Mouse (Mus musculus): Measurements from ENCODE around the gene Meis2. TPM values are rescaled to one million over a fixed set of nuclear protein-coding genes. Genes with fewer than 3 reads are reported as not detected.

Gene Meis2
- polyA plus RNA-seq, 1 experiment from 2014 or later: 22.6 TPM

- H3K27ac ChIP-seq (ENCODE audit: low read length): peak overlapping the region; percentile 80
- H3K9ac ChIP-seq (ENCODE audit: low read length): peak overlapping the region; percentile 15; the same call in 1 of the 2 replicates
- H3K4me1 ChIP-seq (ENCODE audit: control insufficient read depth, insufficient read depth, low read length): peaks cover 30% of the 10 kb centered on the region
- H3K4me3 ChIP-seq (ENCODE audit: low read length): no peak overlapping the region
- peaks cover 6% of the 10 kb centered on the region for H3K36me3 ChIP-seq (ENCODE audit: control insufficient read depth, insufficient read depth)
- no peak for ATAC-seq (replicated peaks; ENCODE audit: extremely low read depth, insufficient read depth, low FRiP score)
- H3K9me3 ChIP-seq (replicated peaks; ENCODE audit: control insufficient read depth, low read length): no peaks in the 10 kb centered on the region
- no peaks in the 10 kb centered on the region for H3K27me3 ChIP-seq (ENCODE audit: control insufficient read depth, insufficient read depth, low read length)
- H3K4me2 ChIP-seq (ENCODE audit: low read depth, low read length): peak overlapping the region; percentile 0; the same call in 1 of the 2 replicates
- 34% methylated on average over 8 of the region's 8 CpGs for WGBS
These were observed 18.3 kb downstream of the Meis2 start for GRCm38 (mm10) chr2:116047365-116047764.

GRCm38 (mm10) chr2:116045048-116045447, 20.6 kb downstream of the Meis2 start:
- Histone ChIP-seq H3K9ac (ENCODE audit: low read length) (no peak overlapping the region), H3K27ac (ENCODE audit: low read length) (peak overlapping the region; percentile 31; the same call in 1 of the 2 replicates), H3K4me2 (ENCODE audit: low read depth, low read length) (no peak overlapping the region), H3K4me1 (ENCODE audit: control insufficient read depth, insufficient read depth, low read length) (peaks cover 19% of the 10 kb centered on the region), H3K36me3 (ENCODE audit: control insufficient read depth, insufficient read depth) (peaks cover 6% of the 10 kb centered on the region), H3K4me3 (ENCODE audit: low read length) (no peak overlapping the region), H3K27me3 (ENCODE audit: control insufficient read depth, insufficient read depth, low read length) (no peaks in the 10 kb centered on the region), H3K9me3 (replicated peaks; ENCODE audit: control insufficient read depth, low read length) (no peaks in the 10 kb centered on the region)
- WGBS: 52% methylated on average over 7 of the region's 7 CpGs
- ATAC-seq (replicated peaks; ENCODE audit: extremely low read depth, insufficient read depth, low FRiP score): no peak

GRCm38 (mm10) chr2:116042934-116043698, 22.5 kb downstream of the Meis2 start:
- no peak overlapping the region for H3K4me3 ChIP-seq (ENCODE audit: low read length)
- no peaks in the 10 kb centered on the region for H3K27me3 ChIP-seq (ENCODE audit: control insufficient read depth, insufficient read depth, low read length)
- no peak overlapping the region for H3K4me2 ChIP-seq (ENCODE audit: low read depth, low read length)
- 83% methylated on average over 12 of the region's 12 CpGs for WGBS
- peaks cover 4% of the 10 kb centered on the region for H3K36me3 ChIP-seq (ENCODE audit: control insufficient read depth, insufficient read depth)
- peaks cover 17% of the 10 kb centered on the region for H3K4me1 ChIP-seq (ENCODE audit: control insufficient read depth, insufficient read depth, low read length)
- H3K27ac ChIP-seq (ENCODE audit: low read length): no peak overlapping the region
- no peak overlapping the region for H3K9ac ChIP-seq (ENCODE audit: low read length)
- H3K9me3 ChIP-seq (replicated peaks; ENCODE audit: control insufficient read depth, low read length): no peaks in the 10 kb centered on the region
- no peak for ATAC-seq (replicated peaks; ENCODE audit: extremely low read depth, insufficient read depth, low FRiP score)

GRCm38 (mm10) chr2:116042447-116042846, 23.2 kb downstream of the Meis2 start:
- Histone ChIP-seq H3K36me3 (ENCODE audit: control insufficient read depth, insufficient read depth) (peaks cover 4% of the 10 kb centered on the region), H3K9me3 (replicated peaks; ENCODE audit: control insufficient read depth, low read length) (no peaks in the 10 kb centered on the region), H3K4me3 (ENCODE audit: low read length) (no peak overlapping the region), H3K9ac (ENCODE audit: low read length) (no peak overlapping the region), H3K27ac (ENCODE audit: low read length) (no peak overlapping the region), H3K4me2 (ENCODE audit: low read depth, low read length) (no peak overlapping the region), H3K27me3 (ENCODE audit: control insufficient read depth, insufficient read depth, low read length) (no peaks in the 10 kb centered on the region), H3K4me1 (ENCODE audit: control insufficient read depth, insufficient read depth, low read length) (peaks cover 12% of the 10 kb centered on the region)
- ATAC-seq (replicated peaks; ENCODE audit: extremely low read depth, insufficient read depth, low FRiP score): no peak
- WGBS: 64% methylated on average over 9 of the region's 9 CpGs

GRCm38 (mm10) chr2:116041683-116042262, 23.9 kb downstream of the Meis2 start:
- Histone ChIP-seq H3K4me3 (ENCODE audit: low read length) (no peak overlapping the region), H3K4me1 (ENCODE audit: control insufficient read depth, insufficient read depth, low read length) (peaks cover 6% of the 10 kb centered on the region), H3K9me3 (replicated peaks; ENCODE audit: control insufficient read depth, low read length) (no peaks in the 10 kb centered on the region), H3K27me3 (ENCODE audit: control insufficient read depth, insufficient read depth, low read length) (no peaks in the 10 kb centered on the region), H3K36me3 (ENCODE audit: control insufficient read depth, insufficient read depth) (peaks cover 5% of the 10 kb centered on the region), H3K27ac (ENCODE audit: low read length) (no peak overlapping the region), H3K4me2 (ENCODE audit: low read depth, low read length) (no peak overlapping the region), H3K9ac (ENCODE audit: low read length) (no peak overlapping the region)
- no peak for ATAC-seq (replicated peaks; ENCODE audit: extremely low read depth, insufficient read depth, low FRiP score)
- WGBS: 53% methylated on average over 9 of the region's 9 CpGs

- WGBS: 95% methylated on average over 5 of the region's 5 CpGs
- Histone ChIP-seq H3K9ac (ENCODE audit: low read length) (no peak overlapping the region), H3K4me2 (ENCODE audit: low read depth, low read length) (no peak overlapping the region), H3K36me3 (ENCODE audit: control insufficient read depth, insufficient read depth) (0 out of 2 replicates have a peak, but pooled peaks cover 2% of the 10 kb centered on the region), H3K27ac (ENCODE audit: low read length) (no peak overlapping the region), H3K4me1 (ENCODE audit: control insufficient read depth, insufficient read depth, low read length) (no peaks in the 10 kb centered on the region), H3K4me3 (ENCODE audit: low read length) (no peak overlapping the region), H3K27me3 (ENCODE audit: control insufficient read depth, insufficient read depth, low read length) (no peaks in the 10 kb centered on the region), H3K9me3 (replicated peaks; ENCODE audit: control insufficient read depth, low read length) (no peaks in the 10 kb centered on the region)
- no peak for ATAC-seq (replicated peaks; ENCODE audit: extremely low read depth, insufficient read depth, low FRiP score)
These were observed 30.3 kb downstream of the Meis2 start for GRCm38 (mm10) chr2:116035345-116035744.

- 52% methylated on average over 3 of the region's 3 CpGs for WGBS
- Histone ChIP-seq H3K4me3 (ENCODE audit: low read length) (no peak overlapping the region), H3K9me3 (replicated peaks; ENCODE audit: control insufficient read depth, low read length) (no peaks in the 10 kb centered on the region), H3K4me2 (ENCODE audit: low read depth, low read length) (no peak overlapping the region), H3K36me3 (ENCODE audit: control insufficient read depth, insufficient read depth) (no peaks in the 10 kb centered on the region; the same call in 1 of the 2 replicates), H3K4me1 (ENCODE audit: control insufficient read depth, insufficient read depth, low read length) (peaks cover 7% of the 10 kb centered on the region), H3K27ac (ENCODE audit: low read length) (no peak overlapping the region), H3K27me3 (ENCODE audit: control insufficient read depth, insufficient read depth, low read length) (no peaks in the 10 kb centered on the region), H3K9ac (ENCODE audit: low read length) (no peak overlapping the region)
- ATAC-seq (replicated peaks; ENCODE audit: extremely low read depth, insufficient read depth, low FRiP score): 0 out of 2 replicates have a peak, but pooled peaks have one; percentile 23
These were observed 37.5 kb downstream of the Meis2 start for GRCm38 (mm10) chr2:116028127-116028526.

- 59% methylated on average over 5 of the region's 5 CpGs for WGBS
- no peak overlapping the region for H3K9ac ChIP-seq (ENCODE audit: low read length)
- H3K4me3 ChIP-seq (ENCODE audit: low read length): no peak overlapping the region
- no peak overlapping the region for H3K4me2 ChIP-seq (ENCODE audit: low read depth, low read length)
- H3K9me3 ChIP-seq (replicated peaks; ENCODE audit: control insufficient read depth, low read length): no peaks in the 10 kb centered on the region
- H3K27me3 ChIP-seq (ENCODE audit: control insufficient read depth, insufficient read depth, low read length): no peaks in the 10 kb centered on the region
- H3K27ac ChIP-seq (ENCODE audit: low read length): peak overlapping the region; percentile 14
- H3K4me1 ChIP-seq (ENCODE audit: control insufficient read depth, insufficient read depth, low read length): peaks cover 28% of the 10 kb centered on the region
- no peak for ATAC-seq (replicated peaks; ENCODE audit: extremely low read depth, insufficient read depth, low FRiP score)
- H3K36me3 ChIP-seq (ENCODE audit: control insufficient read depth, insufficient read depth): peaks cover under 1% of the 10 kb centered on the region; the same call in 1 of the 2 replicates
These were observed 42.8 kb downstream of the Meis2 start for GRCm38 (mm10) chr2:116022876-116023275.

GRCm38 (mm10) chr2:116021931-116022330, 43.7 kb downstream of the Meis2 start:
- H3K9ac ChIP-seq (ENCODE audit: low read length): peak overlapping the region; percentile 51; the same call in 1 of the 2 replicates
- H3K4me1 ChIP-seq (ENCODE audit: control insufficient read depth, insufficient read depth, low read length): peaks cover 27% of the 10 kb centered on the region
- H3K27ac ChIP-seq (ENCODE audit: low read length): peak overlapping the region; percentile 74
- peaks cover 2% of the 10 kb centered on the region; the same call in 1 of the 2 replicates for H3K36me3 ChIP-seq (ENCODE audit: control insufficient read depth, insufficient read depth)
- no peak overlapping the region for H3K4me2 ChIP-seq (ENCODE audit: low read depth, low read length)
- no peak for ATAC-seq (replicated peaks; ENCODE audit: extremely low read depth, insufficient read depth, low FRiP score)
- no peak overlapping the region for H3K4me3 ChIP-seq (ENCODE audit: low read length)
- 57% methylated on average over 4 of the region's 4 CpGs for WGBS
- H3K9me3 ChIP-seq (replicated peaks; ENCODE audit: control insufficient read depth, low read length): no peaks in the 10 kb centered on the region
- no peaks in the 10 kb centered on the region for H3K27me3 ChIP-seq (ENCODE audit: control insufficient read depth, insufficient read depth, low read length)

All from heart, embryonic 16.5 days (tissue).